Mouse (Mus musculus): ENCODE results near the gene D430019H16Rik.

D430019H16Rik gene

DNA sequence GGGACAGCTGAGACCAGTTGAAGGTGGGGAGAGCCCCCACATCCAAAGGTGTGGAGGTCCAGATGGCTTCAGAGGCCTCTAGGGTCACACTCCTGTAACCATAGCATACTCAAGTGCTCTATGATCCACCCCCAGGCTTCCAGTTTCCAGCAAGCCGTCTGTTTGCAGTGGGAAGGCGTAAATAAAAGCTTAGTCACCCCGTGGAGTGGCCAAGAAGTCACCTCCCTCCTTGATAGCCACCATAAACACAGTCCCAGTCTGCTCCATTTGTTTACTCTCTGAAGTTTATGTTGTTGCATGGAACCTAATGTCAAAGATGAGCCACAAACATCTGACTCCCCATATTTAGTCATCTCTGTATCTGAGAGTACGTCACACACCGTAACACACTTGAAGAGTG is 83.5 kb downstream of the D430019H16Rik start:
- no peak for DNase-seq (ENCODE audit: low read depth, low spot score)

DNA sequence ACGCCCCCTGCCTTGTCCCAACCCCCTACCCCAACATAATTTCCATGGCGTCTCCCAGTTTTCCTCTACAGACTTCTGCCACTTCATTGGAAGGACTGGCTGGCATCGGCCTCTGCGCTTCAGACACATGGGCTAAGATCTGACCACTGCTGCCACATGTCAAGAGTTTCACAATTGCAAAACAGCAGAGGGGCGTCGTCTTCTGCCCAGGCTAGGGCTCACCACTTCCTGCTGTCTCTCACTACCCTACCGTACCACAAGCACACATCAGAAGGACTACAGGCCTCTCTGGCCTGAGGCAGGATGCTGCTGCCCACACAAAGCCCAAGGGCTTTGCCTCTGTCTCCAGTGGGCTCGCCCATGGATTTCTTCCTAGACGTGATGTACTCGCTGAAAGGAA is 86.0 kb downstream of the D430019H16Rik start:
- no peak for DNase-seq (ENCODE audit: low read depth, low spot score)

DNA sequence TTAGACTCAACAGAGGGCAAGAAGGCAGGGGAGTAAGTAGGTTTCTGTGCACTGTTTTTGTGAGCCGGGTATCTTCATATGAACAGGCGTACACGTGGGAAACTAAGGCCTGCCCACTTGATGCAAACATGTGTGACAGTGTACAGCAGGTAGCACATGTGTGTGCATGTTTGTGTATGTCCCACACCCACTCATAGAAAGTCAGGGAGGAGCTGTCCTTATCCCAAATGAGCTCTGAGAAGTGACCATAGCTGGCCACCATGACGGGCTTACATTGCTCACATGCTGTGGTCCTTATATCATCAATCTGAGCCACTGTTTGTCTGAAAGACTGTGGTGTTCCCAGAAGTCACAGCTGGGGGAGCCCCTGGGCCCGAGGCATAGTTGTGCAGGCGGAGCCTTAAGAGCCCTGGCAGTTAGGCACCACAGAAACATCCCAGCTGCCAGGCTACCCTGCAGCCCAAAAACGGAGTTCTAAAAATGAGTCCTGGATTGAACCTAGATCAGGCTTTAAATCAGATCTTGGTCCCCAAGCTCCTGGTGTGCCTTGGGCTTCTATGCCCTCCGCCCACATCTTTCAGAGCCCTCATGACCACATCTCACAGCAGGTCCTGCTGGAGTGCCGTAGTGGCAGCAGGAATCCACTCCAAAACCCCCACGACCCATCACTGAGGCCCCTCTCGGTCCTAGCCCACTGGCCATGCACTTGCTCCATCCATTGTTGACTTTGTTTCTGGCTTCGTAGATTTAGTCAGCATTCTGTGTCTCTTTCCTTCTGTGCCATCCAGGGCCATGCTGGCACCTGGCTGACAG is 88.1 kb downstream of the D430019H16Rik start:
- DNase-seq (ENCODE audit: low read depth, low spot score), result no peak

DNA sequence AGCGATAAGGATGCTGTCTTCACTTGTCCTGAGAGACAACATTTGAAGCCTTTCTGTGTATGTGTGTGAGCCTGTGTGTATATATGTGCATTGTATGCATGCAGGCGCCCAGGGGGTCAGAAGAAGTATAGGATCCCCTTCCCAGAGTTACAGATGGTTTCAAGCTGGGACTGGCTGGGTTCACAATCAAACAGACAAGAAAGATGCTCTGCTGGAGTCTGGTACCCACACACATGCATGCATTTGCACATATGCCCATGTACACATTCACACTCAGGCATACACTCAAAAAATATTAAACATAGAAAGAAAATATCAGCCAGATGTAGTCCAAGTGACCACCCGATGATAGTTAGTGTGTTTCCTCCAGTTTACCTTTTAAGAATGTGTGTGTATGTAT is 88.9 kb downstream of the D430019H16Rik start:
- DNase-seq (ENCODE audit: low read depth, low spot score), result no peak

Measured in mesoderm, embryonic 11.5 days (tissue).